Mouse (Mus musculus) spleen, postnatal 10 days (tissue): ENCODE measurements at regions not wholly inside any gene's neighbourhood (a gene's known extent, or its start where the extent isn't known, plus 50 kb on each side); places are given as distances from the start of the nearest gene placed in this dataset.

ENCODE experiments used
- DNase-seq, 2 experiments: peaks; one replicate each; pipeline ENCODE4 v3.0.0; 2021 to 2022; ENCODE audit warnings: low spot score in 2 of 2

DNA sequence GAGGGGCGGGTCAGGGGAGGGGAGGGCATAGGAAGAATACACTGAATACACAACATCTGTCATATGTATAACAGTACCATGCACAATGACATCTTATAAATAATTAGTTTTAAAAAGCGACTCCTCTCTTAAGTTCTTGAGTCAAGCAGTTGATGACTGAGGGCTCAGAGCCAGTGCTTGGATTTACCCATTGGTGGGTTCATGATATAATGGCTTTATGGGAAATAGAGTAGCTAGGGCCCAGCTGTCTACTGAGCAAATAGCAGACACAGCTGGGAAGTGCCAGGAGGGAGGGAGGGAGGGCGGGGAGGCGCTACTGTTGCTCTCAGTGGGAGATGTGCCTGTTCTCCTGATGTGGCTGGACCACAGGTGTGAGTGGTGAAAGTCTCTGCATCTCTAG, 268.5 kb downstream of the Matn1 start:
- DNase-seq, result no peak

DNA sequence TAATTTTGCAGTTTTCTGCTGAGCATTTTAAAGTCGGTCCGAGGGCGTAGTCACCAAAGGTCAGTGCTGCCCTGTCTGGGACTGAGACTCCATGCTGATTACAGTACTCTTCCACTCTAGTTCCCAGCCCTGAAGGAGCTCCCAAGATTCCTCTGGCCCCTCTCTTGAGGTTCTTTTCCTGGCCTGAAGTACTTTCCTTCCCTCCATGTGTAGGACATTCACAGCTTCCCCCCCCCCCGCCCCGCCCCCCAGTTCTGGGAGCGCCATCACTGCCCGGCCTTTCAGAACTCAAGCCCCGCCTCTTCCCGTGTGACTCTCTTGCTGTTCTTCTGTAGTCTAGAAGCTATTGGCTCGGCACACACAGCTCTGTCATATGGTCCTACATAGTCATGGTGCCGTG, 271.5 kb downstream of the Matn1 start:
- no peak for DNase-seq

DNA sequence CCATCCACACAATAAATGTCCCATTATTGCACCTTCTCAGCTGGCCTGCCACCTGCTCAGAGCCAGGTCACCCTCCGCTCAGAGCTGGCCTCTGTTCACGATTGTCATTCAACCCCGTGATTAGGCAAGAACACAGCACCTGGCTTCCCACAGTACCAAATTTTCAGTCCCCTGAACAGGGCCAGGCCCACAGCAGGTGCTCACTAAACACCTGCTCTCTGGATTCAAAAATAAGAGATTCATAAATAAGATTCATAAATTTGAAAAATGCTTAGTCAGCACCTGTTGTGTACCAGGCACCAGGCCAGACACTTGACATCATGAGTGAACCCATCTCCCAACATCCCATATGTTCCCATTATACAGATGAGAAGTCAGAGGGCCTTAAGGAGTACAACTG, 272.2 kb downstream of the Matn1 start:
- DNase-seq, result no peak

DNA sequence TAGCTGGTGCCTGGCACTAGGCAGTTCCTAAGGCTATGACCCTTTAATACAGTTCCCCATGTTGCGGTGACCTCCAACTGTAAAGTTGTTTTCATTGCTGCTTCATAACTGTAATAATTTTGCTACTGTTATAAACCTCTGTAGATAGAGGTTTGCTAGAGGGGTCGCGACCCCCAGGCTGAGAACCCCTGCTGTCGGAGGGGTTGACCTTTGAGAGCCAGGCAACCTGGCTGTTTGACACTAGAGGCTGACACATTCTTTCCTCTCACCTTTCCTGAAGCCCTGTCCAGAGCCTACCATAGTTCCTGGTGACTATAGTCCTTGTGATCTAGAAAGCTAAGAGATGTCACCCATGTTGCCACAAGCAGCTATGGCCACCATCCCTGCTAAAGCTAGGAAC, 272.9 kb downstream of the Matn1 start:
- no peak for DNase-seq

DNA sequence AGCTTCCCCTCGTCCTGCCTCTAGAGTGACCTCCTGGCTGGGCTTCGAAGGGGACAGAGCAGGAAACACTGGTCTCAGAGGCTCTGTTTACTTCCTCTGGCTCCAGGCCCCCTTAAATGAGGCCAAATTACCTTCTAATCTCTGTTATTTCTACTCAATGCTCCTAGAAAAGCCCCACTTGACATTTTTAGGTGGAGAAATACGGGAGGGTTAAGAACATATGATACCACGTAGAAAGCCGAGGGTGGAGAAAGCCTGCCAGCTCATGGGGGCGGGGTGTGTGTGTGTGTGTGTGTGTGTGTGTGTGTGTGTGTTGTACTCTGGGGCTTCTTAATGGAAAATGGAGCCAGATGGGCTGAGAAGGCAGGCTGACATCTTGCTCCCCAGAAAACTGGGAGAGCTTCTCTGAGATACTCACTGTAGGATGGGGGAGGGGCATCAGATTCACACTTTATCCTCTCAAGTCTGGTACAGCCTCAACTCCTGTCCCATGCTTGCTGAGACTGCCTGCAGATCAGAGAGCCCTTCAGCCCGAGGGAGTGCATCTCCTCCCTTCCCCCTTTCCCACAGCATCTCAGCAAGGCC, 273.5 kb downstream of the Matn1 start:
- DNase-seq, result no peak

DNA sequence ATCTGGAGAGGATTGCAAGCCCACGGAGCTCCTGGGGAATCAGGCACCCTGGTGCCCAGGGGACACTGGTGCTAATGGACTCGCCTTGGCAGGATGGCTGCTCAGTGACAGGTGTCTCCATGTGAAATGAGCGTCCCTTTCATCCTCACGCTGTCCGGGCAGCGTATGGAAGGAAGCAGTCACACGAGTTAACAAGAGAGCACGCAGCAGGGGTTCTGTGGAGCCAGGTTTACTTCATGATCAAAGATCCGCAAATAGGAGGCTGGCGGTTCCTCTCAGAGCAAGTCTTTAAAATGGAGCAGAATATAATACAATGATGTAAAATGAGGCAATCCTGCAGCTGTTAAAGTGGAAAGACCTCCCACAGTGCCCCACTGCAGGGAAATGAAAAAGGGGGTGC, 276.8 kb downstream of the Matn1 start:
- no peak for DNase-seq

DNA sequence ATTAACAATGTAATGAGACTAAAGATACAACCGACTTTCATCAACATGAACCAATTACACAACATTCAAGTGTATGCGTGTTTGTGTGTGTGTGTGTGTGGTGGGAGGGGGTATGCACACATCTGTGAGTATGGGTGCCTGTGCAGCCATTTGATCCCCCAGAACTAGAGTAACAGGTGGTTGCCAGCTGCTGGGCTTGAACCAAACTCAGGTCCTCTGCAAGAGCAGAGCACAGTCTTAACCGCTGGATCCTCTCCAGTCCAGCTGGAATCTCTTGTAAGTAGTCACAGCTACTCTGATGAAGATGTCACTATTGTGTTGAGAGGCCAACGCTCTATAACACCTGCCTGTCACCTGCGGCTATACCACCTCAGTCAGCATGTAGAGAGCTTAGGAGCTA, 286.2 kb downstream of the Matn1 start:
- DNase-seq, result no peak

DNA sequence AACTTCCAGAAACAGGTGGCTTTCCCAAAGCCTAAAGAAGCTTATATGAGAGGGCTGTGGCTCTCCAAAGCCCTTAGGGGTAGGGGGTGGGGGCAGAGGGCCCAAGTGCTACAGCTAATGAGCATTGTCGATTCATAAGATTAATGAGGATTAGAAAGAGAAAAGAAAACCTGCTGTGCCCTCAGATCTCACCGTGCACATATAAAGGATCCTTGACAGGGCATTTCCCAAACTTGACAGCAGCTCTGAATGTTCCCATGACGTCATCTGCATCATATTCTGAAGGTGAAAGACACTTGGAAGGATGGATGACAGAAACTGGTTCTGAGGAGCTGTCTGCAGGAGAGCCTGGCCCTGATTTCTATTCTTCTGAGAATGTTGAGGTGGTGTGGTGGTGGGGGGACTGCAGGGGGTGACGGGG, 292.4 kb downstream of the Matn1 start:
- DNase-seq, result no peak

DNA sequence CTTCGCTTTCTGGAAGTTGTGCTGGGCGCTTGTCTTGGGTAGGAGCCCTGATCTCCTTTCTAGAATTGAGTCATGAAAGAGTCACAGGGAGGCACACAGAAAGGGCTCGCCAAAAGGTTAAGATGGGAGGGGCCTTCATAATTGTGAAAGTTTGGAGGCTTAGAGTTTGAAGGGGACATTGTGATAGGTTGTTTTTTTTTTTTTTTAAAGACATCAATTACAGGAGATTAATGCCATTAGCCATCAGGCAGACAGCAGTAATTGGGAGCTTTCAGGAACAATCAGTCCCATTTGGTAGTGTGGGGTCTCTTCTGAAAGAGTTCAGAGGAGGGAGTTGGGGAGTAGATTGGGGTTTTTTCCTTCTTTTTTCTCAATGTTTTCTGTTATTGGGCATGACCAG, 294.4 kb downstream of the Matn1 start:
- no peak for DNase-seq

DNA sequence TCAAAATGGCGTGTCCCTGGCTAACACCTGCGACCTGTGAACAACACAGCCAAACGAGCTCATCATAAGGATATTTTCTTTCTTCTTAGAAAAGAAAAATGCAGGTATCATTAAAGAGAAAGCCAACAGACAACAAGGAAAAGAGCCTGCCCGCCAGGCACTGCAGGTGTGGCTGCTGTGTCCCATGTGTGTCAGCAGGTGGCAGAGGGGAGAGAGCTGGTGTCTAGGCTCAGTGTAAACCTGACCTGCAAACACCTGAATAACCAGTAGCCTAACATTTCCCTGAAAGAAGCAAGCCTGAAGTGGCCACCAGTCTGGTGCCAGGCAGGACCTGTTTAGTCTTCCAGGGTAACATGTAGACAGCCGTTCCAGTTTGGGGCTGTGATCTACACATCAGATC, 294.9 kb downstream of the Matn1 start:
- DNase-seq, result no peak

DNA sequence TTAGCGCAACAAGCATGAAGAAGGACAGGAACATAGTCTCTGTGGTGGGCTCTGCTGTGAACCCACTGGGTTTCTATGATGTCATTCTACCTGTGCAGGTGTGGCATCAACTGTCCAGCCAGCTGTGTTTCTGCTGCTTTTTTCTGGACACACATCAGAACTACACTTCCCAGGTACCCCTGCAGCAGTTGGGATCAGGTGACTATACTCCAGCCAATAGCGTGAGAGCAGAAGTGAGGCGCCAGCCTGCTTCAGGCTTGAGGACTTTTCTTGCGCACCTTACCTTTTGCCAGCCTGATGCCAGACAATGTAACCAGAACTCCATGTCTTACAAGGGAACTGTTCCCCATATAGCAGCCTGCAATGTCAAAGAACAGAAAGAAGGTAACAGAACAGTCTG, 296.3 kb downstream of the Matn1 start:
- DNase-seq, result no peak

DNA sequence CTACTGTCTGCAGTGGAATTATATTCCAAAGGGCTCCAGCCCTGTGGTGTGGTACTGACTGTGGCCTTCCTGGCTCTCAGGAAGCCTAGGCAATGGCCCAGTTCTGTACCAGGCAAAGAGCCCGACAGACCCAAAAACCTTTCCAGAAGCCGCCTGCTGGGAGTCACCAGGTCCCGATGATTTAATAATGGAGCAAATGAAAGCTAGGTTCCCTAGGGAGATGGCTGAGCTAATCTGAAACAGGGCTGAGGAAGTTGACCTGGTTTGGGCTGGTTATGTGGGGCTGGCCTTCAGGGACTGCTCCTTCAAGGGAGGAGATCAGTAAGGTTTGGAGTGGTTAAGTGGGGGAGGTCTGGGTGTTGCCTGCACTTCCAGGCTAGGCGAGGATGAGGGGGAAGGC, 298.1 kb downstream of the Matn1 start:
- no peak for DNase-seq

DNA sequence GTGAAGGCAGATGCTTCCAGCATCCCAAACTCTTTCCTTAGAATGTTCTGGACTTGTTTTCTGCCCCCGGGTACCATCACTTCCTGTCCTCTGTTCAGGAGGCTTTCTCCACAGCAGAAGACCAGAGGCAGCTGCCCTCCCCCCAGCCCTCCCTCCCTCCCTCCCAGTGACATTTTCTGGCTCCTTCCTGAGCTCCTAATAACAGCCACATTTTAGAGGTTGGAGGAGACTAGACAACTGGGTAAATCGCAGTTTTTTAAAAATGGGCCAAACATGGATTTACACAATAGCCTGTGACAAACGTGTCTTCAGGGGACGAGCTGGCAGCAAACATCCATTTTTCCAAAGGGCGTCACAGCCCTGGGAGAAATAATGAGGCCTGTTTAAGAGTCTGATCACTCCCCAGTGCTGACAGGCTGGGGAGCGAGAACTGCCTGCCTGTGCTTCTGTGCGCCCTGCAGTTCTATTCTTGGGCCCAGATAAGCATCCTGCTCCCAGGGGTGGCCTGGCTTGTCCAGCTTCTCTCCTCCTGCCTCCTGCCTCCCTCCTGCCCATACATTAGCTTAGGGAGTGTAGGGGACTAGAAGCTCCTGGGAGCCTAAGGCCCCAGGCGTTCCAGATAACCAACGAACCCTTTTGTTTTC, 299.7 kb downstream of the Matn1 start:
- DNase-seq, result no peak

DNA sequence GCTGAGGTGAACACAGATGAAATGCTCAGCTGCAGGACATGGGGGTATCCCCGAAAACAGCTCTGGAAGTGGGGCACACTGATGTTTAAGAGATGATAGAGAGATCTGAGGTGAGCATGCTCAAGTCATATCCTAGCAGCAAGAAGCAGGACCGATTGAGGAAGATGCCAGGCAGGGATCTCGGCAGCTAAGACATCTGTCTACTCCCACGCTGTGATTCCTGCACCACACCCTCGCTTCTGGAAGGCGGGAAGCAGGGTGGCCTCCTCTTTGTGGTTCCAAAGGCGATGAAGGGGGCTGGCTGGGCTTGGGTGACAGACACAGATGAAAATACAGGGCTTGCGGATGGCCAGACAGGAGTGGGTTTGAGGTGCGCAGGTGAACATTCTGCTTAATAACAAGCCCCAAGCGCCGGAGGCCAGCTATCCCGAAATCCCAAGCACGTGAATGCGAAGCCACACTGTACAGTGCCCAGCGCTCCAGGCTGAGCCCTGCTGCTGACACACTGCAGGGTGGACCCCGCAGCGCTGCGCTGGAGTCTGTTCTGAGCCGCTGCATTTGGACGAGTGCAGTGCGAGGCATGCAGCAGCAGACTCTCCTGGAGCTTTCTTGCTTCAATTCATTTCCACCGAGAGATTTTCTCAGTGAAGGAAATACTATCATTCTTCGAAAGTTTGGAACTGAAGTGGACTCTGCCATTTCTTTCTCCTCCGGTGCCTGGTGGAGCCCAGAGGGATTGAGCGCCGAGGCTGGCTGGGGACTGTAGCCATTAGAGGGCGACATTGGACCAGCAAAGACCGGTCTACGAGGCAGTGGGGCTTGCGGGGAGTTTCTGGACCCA, 308.6 kb downstream of the Matn1 start:
- DNase-seq, result peak in 1 of 2 experiments; percentile 33

DNA sequence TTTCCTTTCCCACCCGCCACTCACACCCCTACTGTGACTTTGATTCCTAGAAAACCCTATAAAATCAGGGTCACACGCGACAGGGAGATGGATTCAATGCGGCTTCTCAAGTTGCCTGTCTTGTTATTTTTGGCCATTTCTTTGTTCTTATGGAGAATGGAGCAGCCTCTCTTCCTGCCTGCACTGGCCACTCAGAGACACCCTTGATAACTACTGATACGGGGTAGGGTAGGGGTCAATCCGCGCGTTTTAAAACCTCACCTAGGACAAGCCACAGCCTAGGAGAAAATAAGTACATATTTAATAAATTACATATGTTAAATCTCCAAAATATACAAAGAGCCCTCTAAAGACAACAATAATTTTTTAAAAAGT, 309.2 kb downstream of the Matn1 start:
- DNase-seq, result no peak

DNA sequence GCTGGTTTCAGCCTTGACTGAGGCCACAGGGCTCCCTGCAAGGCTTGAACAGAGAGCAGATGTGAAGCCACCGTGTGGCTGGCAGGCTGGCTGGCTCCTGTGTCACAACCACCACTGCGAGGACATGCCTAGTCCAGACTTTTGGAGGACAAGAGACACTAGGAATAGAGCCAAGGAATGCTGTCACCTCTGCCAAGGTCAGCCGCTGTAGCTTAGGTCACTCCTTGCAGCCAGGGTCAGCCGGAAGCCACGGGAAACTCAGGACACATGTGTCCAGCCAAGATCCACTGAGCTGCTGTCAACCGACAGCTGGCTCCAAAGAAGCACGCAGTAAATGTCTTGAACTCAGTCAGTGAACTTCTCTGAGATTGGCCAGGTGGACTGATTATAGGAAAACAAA, 310.1 kb downstream of the Matn1 start:
- DNase-seq, result no peak

DNA sequence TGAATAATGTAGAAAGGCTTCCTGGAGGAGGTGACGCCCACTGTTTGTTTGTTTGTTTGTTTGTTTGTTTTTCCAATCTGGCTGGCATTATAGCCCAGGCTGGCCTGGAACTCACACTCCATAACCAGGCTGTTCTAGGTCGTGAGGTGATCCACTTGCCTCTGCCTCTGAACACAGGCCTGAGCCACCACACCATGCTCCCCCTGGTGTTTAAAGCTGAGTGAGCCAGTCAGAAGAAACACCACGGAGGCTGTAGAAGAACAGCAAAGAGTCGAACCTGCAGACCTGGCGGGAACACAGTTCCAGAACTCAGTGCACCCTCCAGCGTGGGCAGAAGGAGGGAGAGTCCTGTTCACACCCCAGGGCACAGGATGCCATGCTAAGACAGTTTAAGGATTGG, 310.5 kb downstream of the Matn1 start:
- no peak for DNase-seq

DNA sequence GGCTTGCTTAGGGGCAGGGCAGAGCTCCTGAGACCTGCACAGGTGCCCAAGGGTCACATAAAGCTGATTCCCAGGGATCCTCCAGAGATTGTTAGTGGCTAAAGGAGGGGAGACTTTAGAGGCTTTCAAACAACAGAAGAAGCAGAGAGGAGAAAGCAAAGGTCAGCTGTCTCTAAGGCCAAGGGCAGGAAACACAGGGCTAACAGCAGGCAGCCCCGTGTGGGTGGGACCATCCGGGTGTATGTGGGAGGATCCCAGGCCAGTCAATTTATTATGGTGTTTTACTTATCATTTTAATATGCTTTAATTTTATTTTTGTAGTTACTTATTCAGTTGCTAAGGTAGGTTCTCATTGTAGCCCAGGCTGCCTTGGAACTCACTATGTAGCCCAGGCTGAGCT, 317.1 kb downstream of the Matn1 start:
- DNase-seq, result no peak

DNA sequence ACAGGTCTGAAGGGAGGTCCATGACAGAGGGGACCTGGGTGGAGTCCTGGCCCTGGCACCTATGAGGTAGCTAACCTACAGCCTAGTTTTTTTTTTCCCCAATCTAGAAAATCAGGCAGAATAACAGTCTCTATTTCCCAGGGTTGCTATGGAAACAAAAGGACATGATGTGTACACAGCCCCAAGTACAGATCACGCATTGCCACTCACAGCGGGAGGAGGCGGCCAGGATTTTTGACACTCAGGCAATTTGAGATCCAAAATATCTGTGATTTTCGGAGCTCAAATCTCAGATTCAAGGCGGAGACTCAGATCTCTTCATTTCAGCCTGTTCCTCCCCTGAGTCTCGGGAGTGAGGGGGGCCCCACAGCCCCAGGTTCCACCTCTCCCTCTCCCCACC, 318.7 kb downstream of the Matn1 start:
- DNase-seq, result no peak

DNA sequence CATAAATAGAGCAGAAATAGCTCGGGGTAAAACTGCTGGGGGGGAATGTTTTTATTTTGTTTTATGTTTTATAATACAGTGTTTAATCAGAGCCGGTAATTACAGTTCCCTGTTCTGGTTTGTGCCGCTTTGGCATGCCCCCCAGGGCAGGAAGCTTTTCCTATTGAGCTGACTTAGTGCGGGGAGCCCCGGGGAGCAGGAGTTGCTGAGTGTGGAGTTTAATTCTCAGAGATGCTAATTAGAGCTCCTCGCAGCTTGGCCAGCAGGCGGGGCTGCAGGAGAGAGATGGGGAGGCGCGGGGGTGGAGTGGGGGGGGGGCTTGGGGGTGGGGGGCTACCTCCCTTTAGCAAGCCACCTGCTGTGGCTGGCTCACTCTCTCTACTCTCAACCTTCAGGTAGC, 322.6 kb downstream of the Matn1 start:
- no peak for DNase-seq

DNA sequence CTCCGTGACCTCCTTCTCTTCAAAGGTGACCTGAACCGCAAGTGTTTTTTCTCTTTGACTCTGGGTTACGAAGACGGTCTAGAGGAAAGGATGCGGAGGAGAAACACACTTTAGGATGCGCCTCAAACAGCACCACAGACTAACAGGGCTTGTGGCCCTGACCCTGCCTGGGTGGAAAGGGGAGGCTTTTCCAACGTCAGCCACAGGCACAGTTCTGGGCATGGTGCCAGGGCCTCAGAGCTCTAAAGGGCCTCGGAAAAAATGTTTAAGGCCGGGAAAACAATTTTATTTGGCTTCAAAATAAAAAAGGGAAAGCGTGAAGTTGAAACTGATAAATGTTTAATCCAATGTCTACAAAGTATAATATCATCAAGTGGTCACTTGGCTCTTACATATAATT, 323.6 kb downstream of the Matn1 start:
- peak in 1 of 2 experiments; percentile 25 for DNase-seq

DNA sequence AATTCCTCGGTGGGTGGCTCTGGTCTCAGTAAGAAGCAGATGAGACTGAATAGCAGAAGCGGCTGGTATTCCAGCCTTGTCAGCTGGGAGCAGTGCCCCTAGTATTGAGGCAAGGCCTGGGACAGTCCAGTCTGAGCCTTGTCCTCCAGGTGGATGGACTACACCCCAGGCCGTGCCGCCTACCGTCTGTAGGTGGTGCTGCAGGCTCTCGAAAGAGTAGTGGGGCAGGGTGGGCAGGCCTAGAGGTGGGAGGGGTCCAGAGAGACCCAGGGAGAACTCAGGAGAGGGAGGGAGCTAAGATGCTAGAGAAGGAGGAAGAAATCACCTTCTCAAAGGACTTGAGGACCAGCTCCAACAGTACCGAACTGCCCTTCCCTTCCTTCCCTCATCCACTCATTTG, 326.0 kb downstream of the Matn1 start:
- no peak for DNase-seq

DNA sequence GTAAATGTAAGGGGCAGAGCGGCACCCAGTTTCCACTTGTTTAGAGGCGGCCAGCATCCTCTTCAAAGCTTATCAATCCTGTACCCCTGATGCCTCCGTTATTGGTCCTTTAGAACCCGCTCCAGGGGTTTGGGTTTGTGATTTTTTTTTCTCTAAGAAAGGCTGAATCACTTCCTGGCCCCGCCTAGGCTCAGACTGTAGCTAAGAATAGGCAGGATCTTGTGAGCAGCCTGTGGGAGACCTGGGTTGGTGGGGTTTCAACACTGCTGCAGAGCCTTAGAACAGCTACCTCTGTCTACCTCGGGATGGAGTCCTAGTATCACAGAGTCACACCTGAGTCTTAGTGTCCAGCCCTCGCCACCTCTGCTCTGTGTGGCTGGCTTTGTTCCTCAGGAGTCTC, 327.9 kb downstream of the Matn1 start:
- no peak for DNase-seq
